16 mouse cellular contexts compared by ENCODE assay signal in genomic region chr5:90859031-90859430, GRCm38 (mm10). TPM values are rescaled to one million over a fixed set of nuclear protein-coding genes. Genes with fewer than 3 reads are reported as not detected.
DNase-seq lines count a peak whose midpoint lies in the region.
"Had no signal": no experiment of that assay in that cellular context is flagged by ENCODE, and none has a peak within 500 bp of the region (broad histone marks: within the 10 kb centered on the region; RNA-seq: fewer than 3 reads in every experiment).

No protein-coding gene starts in this region.

- peak; percentile 18 to 35 for DNase-seq in cerebellum, postnatal 14 days
- no peak for DNase-seq in cerebellum, adult 9-10 months
- DNase-seq in layer of hippocampus, adult 8-10 months (ENCODE audit: low spot score in 2 of 2) = peak; percentile 14 to 29
- DNase-seq in layer of hippocampus, postnatal 25 days (ENCODE audit: extremely low spot score in 1 of 2, low spot score in 1 of 2) = no peak
- DNase-seq in adipocyte (ENCODE audit: low spot score) = peak; percentile 80
- DNase-seq in right cerebral cortex, postnatal 25 days = no peak
- DNase-seq in left cerebral cortex, adult 18-20 months (ENCODE audit: low spot score in 2 of 2) = no peak
- DNase-seq: adrenal gland, postnatal 10 days; B cell, adult 2 months; gastrocnemius, postnatal 14 days; heart, postnatal 36 days; kidney, adult 2 months; kidney, postnatal 4 days; thymus, postnatal 4 days had no signal

RNA-seq across cellular contexts. Expression of gene Cxcl1, which starts 32.0 kb away (rescaled TPM):
- 1 to 10 TPM in 1 of 4 experiments, under 1 TPM in 1, not detected in 2; 0.41 to 1.2 TPM for total RNA-seq in layer of hippocampus, adult 8-10 months (2022)
- total RNA-seq in layer of hippocampus, postnatal 25 days (2021) = under 1 TPM in 1 of 2 experiments, not detected in 1; 0.32 TPM
- not detected for total RNA-seq in left cerebral cortex, adult 18-20 months (2021)
- total RNA-seq: hindbrain, postnatal 0 days; left cerebral cortex, postnatal 36 days had no signal

RNA-seq across cellular contexts. Expression of gene Cxcl2, which starts 44.6 kb away (rescaled TPM):
- total RNA-seq in layer of hippocampus, adult 8-10 months (2022) = not detected
- not detected for total RNA-seq in layer of hippocampus, postnatal 25 days (2021)
- not detected for total RNA-seq in left cerebral cortex, adult 18-20 months (2021)
- total RNA-seq: gastrocnemius, postnatal 14 days; heart, postnatal 36 days; hindbrain, postnatal 0 days; left cerebral cortex, postnatal 36 days had no signal

Comparison
In these comparisons a context has a peak if more than half of its experiments do, and no peak if none do; other contexts are left out.
1. DNase-seq: peak in cerebellum, postnatal 14 days (2 of 2), layer of hippocampus, adult 8-10 months (2 of 2) and adipocyte (single experiment); none in cerebellum, adult 9-10 months (single experiment), layer of hippocampus, postnatal 25 days (0 of 2), right cerebral cortex, postnatal 25 days (single experiment) and left cerebral cortex, adult 18-20 months (0 of 2).